Mouse (Mus musculus) gastrocnemius, adult 18-20 months (tissue): ENCODE results near the gene Ntng1. TPM values are rescaled to one million over a fixed set of nuclear protein-coding genes. Genes with fewer than 3 reads are reported as not detected.
A peak's percentile ranks its signal among the peaks of the same experiment; 100 is the strongest.
"Not testable (repeated sequence)": the region's sequence is repeated elsewhere in the genome, so short reads cannot be mapped to it uniquely, and the experiment has no call there.

Source experiments
- DNase-seq: peaks from one replicate; pipeline ENCODE4 v3.0.0; 2021; ENCODE audit warnings: low spot score
- total RNA-seq, 2 experiments: library from RNA; stranded (reverse); gene quantifications; 2 replicates each; pipeline ENCODE4 v1.2.3; 2021

The Ntng1 gene
- total RNA-seq, 2 experiments from 2014 or later = 0.41 to 2.0 TPM

DNA sequence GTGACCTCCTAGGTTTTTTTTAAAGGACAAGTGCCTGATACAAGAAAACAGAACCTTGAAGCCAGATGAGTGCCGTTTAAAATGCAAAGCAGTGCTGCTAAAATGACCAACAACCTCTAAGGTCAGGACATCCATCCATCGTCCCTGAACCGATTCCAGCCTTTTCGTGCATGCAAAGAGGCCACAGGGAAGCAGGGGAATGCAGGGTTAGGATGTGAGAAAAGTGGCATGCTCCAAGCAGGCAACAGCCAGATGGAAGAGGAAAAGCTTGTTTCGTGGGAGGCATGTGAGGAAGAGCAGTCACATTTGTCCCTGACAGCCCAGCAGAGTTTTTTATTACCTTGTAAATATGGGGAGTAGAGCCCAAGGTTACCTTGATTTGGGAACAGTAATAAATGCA lies 360.6 kb downstream of the Ntng1 start:
- DNase-seq = no peak

DNA sequence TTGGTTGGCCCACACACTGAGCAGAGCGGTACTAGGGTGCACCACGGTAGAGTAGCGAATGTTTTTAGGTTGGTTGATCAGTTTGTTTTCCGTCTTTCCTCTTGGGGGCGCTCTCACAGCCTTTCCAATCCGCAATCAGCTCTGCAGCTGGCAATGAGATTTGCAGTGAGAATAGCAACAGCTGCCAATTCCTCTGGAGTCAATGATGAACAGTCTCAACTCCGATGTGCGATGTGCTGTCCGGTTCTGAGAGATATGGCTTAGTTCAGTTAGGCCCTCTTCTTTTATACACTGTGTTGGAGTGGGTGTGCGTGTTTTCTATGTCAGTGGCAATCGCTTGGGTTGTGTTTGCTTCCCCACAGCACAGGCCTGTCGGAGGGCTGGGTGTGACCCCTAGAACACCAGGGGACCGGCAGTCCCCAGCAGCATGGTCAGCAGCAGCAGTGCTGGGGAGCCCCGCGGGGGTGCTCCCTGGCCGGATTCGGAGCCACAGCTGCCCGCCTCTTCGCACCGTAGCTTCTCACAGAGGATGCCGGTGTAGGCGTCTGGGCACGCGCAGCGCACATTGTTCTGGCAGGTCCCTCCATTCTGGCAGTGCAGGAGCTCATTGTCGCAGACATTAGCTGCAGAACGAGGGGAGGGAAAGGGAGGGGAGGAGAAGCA lies 361.4 kb downstream of the Ntng1 start:
- DNase-seq = peak; percentile 54

DNA sequence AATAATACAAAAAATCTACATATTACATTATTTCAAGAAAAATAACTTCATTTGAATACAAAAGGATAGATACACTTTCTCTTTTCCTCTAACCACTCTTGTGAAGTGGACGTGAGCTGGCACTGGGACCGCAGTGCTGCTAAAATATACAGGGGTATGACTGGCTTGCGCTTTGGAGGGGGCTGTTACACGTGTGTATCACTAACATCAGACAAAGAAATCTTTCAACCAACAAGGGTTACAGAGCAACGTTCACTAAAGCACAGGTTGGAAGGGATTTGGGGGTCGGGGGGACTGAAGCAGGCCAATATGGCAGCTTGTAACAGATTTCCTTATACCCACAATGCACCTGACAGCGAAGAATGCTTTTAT lies 361.9 kb downstream of the Ntng1 start:
- DNase-seq = no peak

DNA sequence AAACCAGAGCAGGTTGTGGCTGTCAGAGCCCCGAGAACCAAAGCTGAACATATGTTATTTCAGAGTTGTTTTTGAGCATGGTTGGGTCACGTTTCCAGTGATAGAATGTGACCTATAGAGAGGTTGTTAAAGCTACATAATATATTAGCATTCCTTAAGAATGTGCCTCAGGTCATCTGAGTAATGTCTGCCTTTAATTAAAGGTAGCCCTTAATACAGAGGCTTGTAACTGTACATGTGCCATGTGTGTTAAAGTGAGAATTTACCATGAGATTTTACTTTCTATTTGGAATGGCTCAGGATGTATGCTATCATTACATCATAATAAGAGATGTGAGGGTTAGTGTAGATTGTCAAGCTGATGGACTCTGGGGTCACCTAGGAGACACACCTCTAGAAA lies 368.6 kb downstream of the Ntng1 start:
- DNase-seq = no peak

DNA sequence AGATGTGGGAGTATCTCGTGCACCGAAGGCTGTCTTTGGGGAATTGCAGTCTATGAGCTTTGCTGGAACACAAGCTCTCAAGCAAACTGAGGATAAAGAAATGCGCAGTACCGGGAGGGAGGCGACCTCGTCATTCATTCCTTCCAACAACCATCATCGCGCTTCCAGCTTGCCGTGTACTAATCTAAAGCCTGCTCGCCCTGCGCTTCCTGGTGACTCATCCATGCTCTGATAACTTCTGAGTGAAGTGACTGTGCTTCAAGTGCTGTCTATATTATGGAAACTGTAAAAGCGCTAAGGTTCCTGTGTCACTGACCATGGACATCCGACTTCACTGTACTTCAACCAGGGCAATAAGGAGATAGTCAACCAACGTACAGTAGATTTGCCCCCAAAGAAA lies 371.7 kb downstream of the Ntng1 start:
- DNase-seq = no peak

DNA sequence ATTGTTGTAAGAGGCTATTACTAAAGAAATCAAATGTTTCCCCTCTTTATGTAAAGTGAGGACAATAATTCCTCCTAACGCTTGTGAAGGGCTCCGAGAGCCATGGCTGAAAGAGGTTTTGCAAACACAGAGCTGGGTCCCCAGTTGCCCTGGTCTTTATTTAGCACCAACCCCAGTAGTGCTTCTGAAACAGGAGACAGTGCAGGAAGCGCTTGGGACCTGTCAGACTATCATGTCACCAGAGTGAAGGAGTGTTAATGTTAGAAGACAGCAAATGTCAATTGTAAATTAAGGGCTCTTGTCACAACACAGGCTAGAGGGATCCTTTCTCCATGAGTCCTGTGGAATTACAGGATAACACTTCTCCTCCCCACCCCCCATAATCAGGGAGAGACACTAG lies 376.9 kb downstream of the Ntng1 start:
- peak; percentile 47 for DNase-seq

DNA sequence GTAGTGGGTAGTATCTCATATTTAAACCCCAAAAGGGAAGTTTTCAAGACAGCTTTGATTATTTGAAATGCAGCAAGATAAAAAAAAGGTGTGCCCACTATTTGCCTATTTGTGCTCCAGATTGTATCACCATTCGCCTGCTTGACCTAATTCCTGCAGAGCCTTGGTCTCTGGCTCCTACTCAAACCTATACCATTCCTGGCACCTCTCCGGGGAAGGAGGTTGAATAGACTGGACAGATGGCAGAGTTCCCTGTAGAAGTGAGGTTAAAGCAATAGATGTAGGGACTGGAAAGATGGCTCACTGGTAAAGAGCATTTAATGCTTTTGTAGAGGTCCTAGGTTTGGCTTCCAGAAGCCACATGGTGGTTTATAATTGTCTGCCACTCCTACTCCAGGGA lies 378.2 kb downstream of the Ntng1 start:
- DNase-seq = no peak

DNA sequence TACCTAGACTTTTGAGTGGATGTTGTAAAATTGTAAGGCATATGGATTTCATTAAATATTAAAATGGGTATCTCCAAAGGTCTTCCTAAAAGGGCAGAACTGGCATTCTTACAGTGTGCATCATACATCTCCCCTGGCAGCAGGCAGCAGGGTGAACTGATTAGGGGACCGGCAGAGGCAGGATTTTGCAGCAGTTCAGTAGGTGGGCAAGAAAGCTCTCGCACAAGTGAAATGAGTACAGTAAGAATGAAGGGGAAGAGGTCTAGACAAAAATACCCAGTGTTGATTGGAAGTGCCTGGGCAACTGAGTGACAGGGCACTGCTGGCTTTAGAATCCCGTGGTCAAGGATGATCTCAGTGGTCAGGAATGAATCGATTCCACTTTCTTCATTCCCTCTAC lies 378.7 kb downstream of the Ntng1 start:
- DNase-seq = no peak

DNA sequence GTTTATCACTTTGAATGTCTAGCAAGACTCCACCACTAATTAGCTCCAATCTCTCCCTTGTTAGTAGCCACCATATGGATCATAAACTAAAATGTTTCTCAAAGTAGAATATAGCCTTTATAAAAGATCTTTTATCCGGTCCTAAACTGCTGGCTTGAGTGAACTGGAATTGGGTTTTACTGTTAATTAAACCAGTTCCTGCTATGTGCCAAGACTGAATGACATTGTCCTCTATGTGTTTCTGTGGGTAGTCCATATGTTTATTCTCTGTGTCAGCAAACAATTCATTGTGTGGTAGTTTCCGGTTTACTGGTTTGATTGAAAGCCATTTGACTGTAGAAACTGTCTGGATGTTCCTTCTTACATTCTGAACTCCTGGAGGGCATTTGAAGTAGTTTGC lies 387.4 kb downstream of the Ntng1 start:
- DNase-seq = no peak

DNA sequence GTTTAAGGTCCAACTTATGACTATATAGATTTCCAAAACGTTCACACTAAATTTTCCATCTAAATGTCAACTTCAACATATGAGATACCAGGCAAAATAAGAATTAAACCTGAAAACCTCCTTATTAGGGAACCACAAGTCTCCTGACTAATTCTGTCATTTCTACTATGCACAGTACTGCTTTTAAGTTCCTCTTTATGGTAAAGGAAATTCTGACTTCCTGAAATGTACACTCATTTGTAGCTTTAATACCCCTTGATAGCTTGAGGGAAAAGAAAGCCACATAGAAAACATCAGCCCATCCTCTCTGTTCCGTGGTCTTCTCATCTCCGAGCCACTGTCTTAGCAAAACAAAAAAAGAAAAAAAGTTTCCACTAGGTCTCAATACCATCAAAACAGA lies 396.2 kb downstream of the Ntng1 start:
- not testable (repeated sequence) for DNase-seq

DNA sequence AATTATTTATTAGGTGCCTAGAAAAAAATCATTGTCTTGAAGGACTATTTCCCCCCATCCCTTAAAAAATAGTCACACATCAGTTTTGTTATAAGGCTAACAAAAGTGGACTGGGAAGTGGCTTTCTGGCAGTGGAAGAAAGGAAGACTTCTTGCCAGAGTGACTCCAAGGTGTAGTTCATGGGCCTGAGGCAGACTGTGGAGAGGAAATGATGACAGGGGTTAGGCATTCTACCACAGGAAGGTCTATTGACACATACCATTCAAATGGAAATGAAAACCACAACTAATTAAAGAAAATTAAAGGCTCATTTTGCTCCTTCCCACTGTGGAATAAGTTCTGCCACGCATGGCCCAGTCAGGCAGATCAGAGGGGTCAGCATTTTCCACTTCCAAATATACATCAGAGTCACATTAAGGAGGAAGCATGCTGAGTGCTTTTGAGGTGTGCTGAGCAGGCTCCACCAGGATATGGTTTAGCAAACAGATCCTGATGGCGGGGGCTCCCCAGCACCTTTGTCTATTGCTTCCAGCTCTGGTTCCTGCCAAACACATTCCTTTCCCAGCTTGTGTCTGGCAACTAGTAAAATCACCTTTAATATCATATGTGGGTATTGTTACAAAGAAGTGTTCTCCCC lies 403.2 kb downstream of the Ntng1 start:
- no peak for DNase-seq

DNA sequence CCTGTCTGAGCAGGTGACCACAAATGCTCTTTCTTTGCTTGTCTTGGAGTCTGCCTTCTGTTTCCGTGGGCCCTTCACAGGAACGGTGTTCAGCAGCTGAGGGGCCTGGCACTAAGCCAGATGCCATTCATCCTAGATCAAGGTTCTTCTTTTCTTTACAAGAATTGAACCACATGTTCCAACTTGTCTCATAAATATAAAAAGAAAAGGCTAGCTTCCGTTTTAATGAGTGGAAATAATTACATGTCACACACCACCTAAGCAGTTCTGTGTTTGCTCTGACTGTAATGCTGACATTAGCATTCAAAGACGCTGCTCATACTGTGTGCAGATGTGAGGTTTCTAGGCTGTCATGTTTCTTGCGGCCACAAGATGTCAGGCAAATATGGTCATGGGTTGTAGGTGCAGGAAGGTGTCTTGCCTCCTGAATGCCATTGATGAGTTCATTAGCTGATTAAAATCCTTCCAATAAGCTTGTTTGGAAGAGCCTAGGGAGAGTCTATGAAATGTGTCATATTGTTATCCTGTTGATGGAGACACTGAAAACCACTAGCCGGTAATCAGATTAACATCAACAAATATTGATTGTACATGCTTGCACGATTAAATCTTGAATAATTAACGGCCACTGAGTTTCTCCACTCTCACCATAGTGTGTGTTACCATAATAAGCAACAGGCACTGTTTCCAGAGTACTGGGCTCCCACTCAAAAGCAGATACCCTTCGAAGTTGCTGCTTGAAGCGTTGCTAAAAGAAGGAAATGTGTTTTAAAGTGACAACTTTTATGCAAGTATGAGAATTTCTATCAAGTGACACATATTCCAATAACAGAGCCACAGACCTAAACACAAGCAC lies 411.3 kb downstream of the Ntng1 start:
- peak; percentile 7 for DNase-seq

DNA sequence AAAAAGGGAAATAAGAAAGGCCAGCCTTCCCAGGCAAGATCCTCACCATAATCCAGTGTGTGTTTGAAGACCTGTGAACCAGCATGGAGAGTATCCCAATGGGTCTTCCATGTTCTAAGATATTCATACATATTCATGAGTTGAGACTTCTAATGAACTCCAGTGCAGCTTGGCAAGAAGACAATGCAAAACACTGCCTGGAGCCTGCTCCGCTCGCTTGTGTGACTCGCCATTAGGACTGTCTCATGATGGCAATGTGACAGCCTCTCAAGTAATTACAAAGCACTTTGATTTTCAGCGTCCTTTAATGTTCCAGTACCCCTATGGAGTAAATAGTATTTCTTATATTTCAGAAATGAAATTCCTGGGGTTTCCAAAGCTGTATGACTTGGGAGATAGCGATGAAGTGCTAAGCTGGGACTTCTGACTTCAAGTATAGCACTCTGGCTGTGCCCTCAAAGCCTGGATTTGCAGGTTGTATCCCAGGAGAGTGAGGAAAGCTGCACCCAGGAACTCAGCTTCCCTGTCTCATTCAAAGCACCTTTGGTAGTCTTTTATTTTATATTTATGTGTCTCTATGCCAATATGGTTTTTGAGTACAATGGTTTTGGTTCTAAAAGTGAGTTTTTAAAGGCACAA lies 412.1 kb downstream of the Ntng1 start:
- no peak for DNase-seq

Other genes starting within 250 kb of the Ntng1 start
- 1 to 10 TPM; 2.6 to 2.9 TPM for gene Prmt6, start 107.0 kb upstream of the Ntng1 start, total RNA-seq